ENCODE assay signal across 18 mouse cellular contexts in genomic region chr3:65882123-65882522, GRCm38 (mm10).
"Had no signal": no experiment of that assay in that cellular context is flagged by ENCODE, and none has a peak within 500 bp of the region (broad histone marks: within the 10 kb centered on the region; RNA-seq: fewer than 3 reads in every experiment).

No protein-coding gene starts in this region.

- DNase-seq: liver, postnatal 0 days; lung, adult 2 months; lung, postnatal 14 days; lung, postnatal 36 days; right cerebral cortex, postnatal 14 days; thymus, adult 2 months; thymus, postnatal 25 days; thymus, postnatal 4 days had no signal

- H3K9me3 ChIP-seq: liver, embryonic 15.5 days; lung, embryonic 15.5 days; megakaryocyte, embryonic 14.5 days; midbrain, embryonic 13.5 days; midbrain, embryonic 15.5 days; neural tube, embryonic 12.5 days; stomach, embryonic 15.5 days had no signal

- H3K27ac ChIP-seq: liver, embryonic 15.5 days; lung, embryonic 15.5 days; macrophage; midbrain, embryonic 13.5 days; midbrain, embryonic 15.5 days; neural tube, embryonic 12.5 days; stomach, embryonic 15.5 days; stomach, postnatal 0 days had no signal

- H3K27me3 ChIP-seq: liver, embryonic 15.5 days; lung, embryonic 15.5 days; midbrain, embryonic 13.5 days; midbrain, embryonic 15.5 days; neural tube, embryonic 12.5 days; stomach, embryonic 15.5 days had no signal

- H3K4me3 ChIP-seq: liver, embryonic 15.5 days; lung, embryonic 15.5 days; megakaryocyte, embryonic 14.5 days; midbrain, embryonic 13.5 days; midbrain, embryonic 15.5 days; neural tube, embryonic 12.5 days; stomach, embryonic 15.5 days had no signal

- ATAC-seq: liver, postnatal 0 days; lung, postnatal 0 days; midbrain, embryonic 13.5 days; midbrain, embryonic 15.5 days had no signal

- H3K4me1 ChIP-seq: liver, embryonic 15.5 days; lung, embryonic 15.5 days; megakaryocyte, embryonic 14.5 days; midbrain, embryonic 13.5 days; midbrain, embryonic 15.5 days; neural tube, embryonic 12.5 days; stomach, embryonic 15.5 days had no signal

- H3K36me3 ChIP-seq: liver, embryonic 15.5 days; lung, embryonic 15.5 days; midbrain, embryonic 13.5 days; midbrain, embryonic 15.5 days; neural tube, embryonic 12.5 days; stomach, embryonic 15.5 days had no signal
